In the genomic region with DNA sequence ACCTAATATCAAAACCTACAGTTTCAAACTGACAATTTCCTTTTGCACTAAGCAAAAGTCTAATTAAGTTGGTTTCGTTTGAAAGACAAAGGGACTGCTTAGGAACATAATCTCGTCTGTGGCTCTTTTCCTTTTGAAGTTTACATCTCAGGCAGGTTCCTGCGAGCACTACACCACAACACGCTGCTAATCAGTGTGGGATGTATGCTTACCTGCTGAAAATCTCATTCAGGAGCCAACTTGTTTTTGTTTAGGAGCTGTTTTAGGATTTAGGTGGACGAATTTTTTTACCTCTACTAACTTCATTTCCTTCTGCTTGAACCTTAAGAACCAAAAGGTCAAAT, we compare ENCODE assay signal across 8 mouse cellular contexts. TPM values are rescaled to one million over a fixed set of nuclear protein-coding genes. Genes with fewer than 3 reads are reported as not detected.
DNase-seq lines count a peak whose midpoint lies in the region; ATAC-seq and TF ChIP-seq lines count a peak whose summit lies in the region.

No protein-coding gene starts in this region.

- no peaks in the 10 kb centered on the region for H3K9me3 ChIP-seq in kidney, postnatal 0 days (replicated peaks; ENCODE audit: low read length)
- no peaks in the 10 kb centered on the region for H3K9me3 ChIP-seq in limb, embryonic 10.5 days (replicated peaks)
- H3K9me3 ChIP-seq in neural tube, embryonic 13.5 days = no peaks in the 10 kb centered on the region

- no peaks in the 10 kb centered on the region for H3K36me3 ChIP-seq in kidney, postnatal 0 days (ENCODE audit: insufficient read depth, low read length)
- no peaks in the 10 kb centered on the region for H3K36me3 ChIP-seq in limb, embryonic 10.5 days
- H3K36me3 ChIP-seq in neural tube, embryonic 13.5 days = no peaks in the 10 kb centered on the region

- peak overlapping the region; percentile 27; the same call in 1 of the 2 replicates for H3K27ac ChIP-seq in kidney, postnatal 0 days
- peak overlapping the region; percentile 23; the same call in 1 of the 2 replicates for H3K27ac ChIP-seq in embryonic fibroblast, embryonic 13.5 days (ENCODE audit: insufficient read depth, low read length)
- H3K27ac ChIP-seq in limb, embryonic 10.5 days = peak overlapping the region; percentile 85
- peak overlapping the region; percentile 89 for H3K27ac ChIP-seq in neural tube, embryonic 13.5 days (replicated peaks)

- H3K4me1 ChIP-seq in kidney, postnatal 0 days (replicated peaks; ENCODE audit: insufficient read depth, low read length) = no peaks in the 10 kb centered on the region
- H3K4me1 ChIP-seq in embryonic fibroblast, embryonic 13.5 days (ENCODE audit: control insufficient read depth, insufficient read depth, low read length) = peaks cover 2% of the 10 kb centered on the region; the same call in 1 of the 2 replicates
- H3K4me1 ChIP-seq in limb, embryonic 10.5 days = peaks cover 14% of the 10 kb centered on the region
- peaks cover 17% of the 10 kb centered on the region for H3K4me1 ChIP-seq in neural tube, embryonic 13.5 days (replicated peaks)

- peak; percentile 21; the same call in 1 of the 2 replicates for ATAC-seq in kidney, postnatal 0 days (replicated peaks; ENCODE audit: low FRiP score, low read depth)
- peak; percentile 66 for ATAC-seq in neural tube, embryonic 13.5 days (ENCODE audit: low read depth)
- no peak for ATAC-seq in monocyte, adult 5-6 weeks (replicated peaks; ENCODE audit: insufficient number of reproducible peaks, low FRiP score, low TSS enrichment, poor library complexity, severe bottlenecking)

- no peak for TF ChIP-seq CTCF in kidney, postnatal 0 days (IDR thresholded peaks at IDR 0.05; ENCODE audit: low read depth)
- TF ChIP-seq CTCF in embryonic fibroblast, embryonic 13.5 days (IDR thresholded peaks at IDR 0.05; ENCODE audit: borderline replicate concordance, insufficient read depth, low read length) = no peak

- WGBS in kidney, postnatal 0 days = 16% methylated on average over 5 of the region's 5 CpGs
- WGBS in limb, embryonic 10.5 days = 17% methylated on average over 5 of the region's 5 CpGs
- 29% methylated on average over 5 of the region's 5 CpGs for WGBS in neural tube, embryonic 13.5 days

- peak overlapping the region; percentile 72 for H3K4me3 ChIP-seq in kidney, postnatal 0 days (replicated peaks; ENCODE audit: low read depth, low read length)
- no peak overlapping the region; the same call in 1 of the 2 replicates for H3K4me3 ChIP-seq in embryonic fibroblast, embryonic 13.5 days (ENCODE audit: insufficient read depth, low read length)
- H3K4me3 ChIP-seq in limb, embryonic 10.5 days = peak overlapping the region; percentile 69
- H3K4me3 ChIP-seq in neural tube, embryonic 13.5 days = peak overlapping the region; percentile 83

- no peak for TF ChIP-seq POLR2A in embryonic fibroblast, embryonic 13.5 days (IDR thresholded peaks at IDR 0.05; ENCODE audit: low read depth, low read length)

- H3K9ac ChIP-seq in kidney, postnatal 0 days (ENCODE audit: low read depth, low read length) = 0 out of 2 replicates have a peak overlapping the region, but pooled peaks have one; percentile 50
- H3K9ac ChIP-seq in neural tube, embryonic 13.5 days = peak overlapping the region; percentile 84; the same call in 1 of the 2 replicates

- peak overlapping the region; percentile 69 for H3K4me2 ChIP-seq in kidney, postnatal 0 days (ENCODE audit: low read length)
- H3K4me2 ChIP-seq in neural tube, embryonic 13.5 days = peak overlapping the region; percentile 65

- no peaks in the 10 kb centered on the region for H3K27me3 ChIP-seq in kidney, postnatal 0 days (ENCODE audit: insufficient read depth, low read length)
- H3K27me3 ChIP-seq in limb, embryonic 10.5 days (ENCODE audit: low read depth, poor library complexity, severe bottlenecking) = no peaks in the 10 kb centered on the region
- no peaks in the 10 kb centered on the region for H3K27me3 ChIP-seq in neural tube, embryonic 13.5 days

- DNase-seq in kidney, postnatal 0 days (ENCODE audit: low spot score) = peak; percentile 8
- no peak for DNase-seq in kidney, adult 18-20 months
- no peak for DNase-seq in limb, embryonic 10.5 days (ENCODE audit: low spot score)
- no peak for DNase-seq in cerebellum, adult 11 months
- DNase-seq in urinary bladder, postnatal 4 days (ENCODE audit: low spot score in 2 of 2) = no peak

RNA-seq across cellular contexts. Expression of a gene that starts 0.4 kb away (rescaled TPM):
- polyA plus RNA-seq in kidney, postnatal 0 days (2015; fragmentation: Nextera tagmentation; extraction: Ambion mirVana) = 10.7 and 10.8 TPM in 2 replicates
- polyA plus RNA-seq in embryonic fibroblast, embryonic 13.5 days (2011; ENCODE audit: insufficient read length, low read depth, missing spikeins) = 5.9 and 8.4 TPM in 2 replicates
- polyA plus RNA-seq in limb, embryonic 10.5 days (2016; fragmentation: Nextera tagmentation; extraction: Ambion mirVana) = 15.2 and 18.1 TPM in 2 replicates
- 14.2 and 17.3 TPM in 2 replicates for polyA plus RNA-seq in neural tube, embryonic 13.5 days (2015; fragmentation: Nextera tagmentation; extraction: Ambion mirVana)
- total RNA-seq in monocyte, adult 5-6 weeks (2017) = not detected in 3 replicates

RNA-seq across cellular contexts. Expression of a gene that starts 38.6 kb away (rescaled TPM):
- 25.5 and 26.5 TPM in 2 replicates for polyA plus RNA-seq in kidney, postnatal 0 days (2015; fragmentation: Nextera tagmentation; extraction: Ambion mirVana)
- polyA plus RNA-seq in embryonic fibroblast, embryonic 13.5 days (2011; ENCODE audit: insufficient read length, low read depth, missing spikeins) = 128 and 143 TPM in 2 replicates
- 49.6 and 55.6 TPM in 2 replicates for polyA plus RNA-seq in limb, embryonic 10.5 days (2016; fragmentation: Nextera tagmentation; extraction: Ambion mirVana)
- 11.5 and 12.0 TPM in 2 replicates for polyA plus RNA-seq in neural tube, embryonic 13.5 days (2015; fragmentation: Nextera tagmentation; extraction: Ambion mirVana)
- 0.78 to 2.3 TPM in 2 of 3 replicates, not detected in the other for total RNA-seq in monocyte, adult 5-6 weeks (2017)

Comparison
In these comparisons a context has a peak if more than half of its experiments do, and no peak if none do; other contexts are left out.
1. H3K27ac ChIP-seq: peak in every context shown above with its lines; median percentile 89 in neural tube, embryonic 13.5 days; 85 in limb, embryonic 10.5 days; 27 in kidney, postnatal 0 days; 23 in embryonic fibroblast, embryonic 13.5 days.